Mouse (Mus musculus) lung, embryonic 16.5 days (tissue): ENCODE data around the gene Use1. TPM values are rescaled to one million over a fixed set of nuclear protein-coding genes. Genes with fewer than 3 reads are reported as not detected.
A peak's percentile ranks its signal among the peaks of the same experiment; 100 is the strongest.

ENCODE experiments used
- ATAC-seq: fragments of 200-750 bp; cut with Nextera tagmentation; 2 replicates; pipeline ENCODE4 v1.8.0; 2017; ENCODE audit warnings: low read depth, mild to moderate bottlenecking, moderate library complexity
- H3K27ac ChIP-seq: fragments of 300-500 bp; sonication (generic); 2 replicates; pipeline ENCODE4 v1.5.1; 2014; ENCODE audit warnings: mild to moderate bottlenecking, control low read depth, low read length
- H3K27me3 ChIP-seq: fragments of 300-500 bp; sonication (generic); 2 replicates; pipeline ENCODE4 v1.6.1; 2014; ENCODE audit warnings: low read depth, low read length, mixed read lengths; ENCODE audit not compliant: control insufficient read depth, insufficient read depth
- H3K36me3 ChIP-seq: fragments of 300-500 bp; sonication (generic); 2 replicates; pipeline ENCODE4 v1.6.1; 2014; ENCODE audit warnings: low read length; ENCODE audit not compliant: control insufficient read depth, insufficient read depth
- H3K4me1 ChIP-seq: fragments of 300-500 bp; sonication (generic); replicated peaks from 2 replicates; pipeline ENCODE4 v1.6.1; 2014; ENCODE audit warnings: low read length, mixed read lengths; ENCODE audit not compliant: control insufficient read depth, insufficient read depth
- H3K4me2 ChIP-seq: fragments of 300-500 bp; sonication (generic); 2 replicates; pipeline ENCODE4 v1.6.1; 2014; ENCODE audit warnings: low read depth, low read length, control low read depth
- H3K4me3 ChIP-seq: fragments of 300-500 bp; sonication (generic); 2 replicates; pipeline ENCODE4 v1.5.1; 2014; ENCODE audit warnings: mild to moderate bottlenecking, low read length, control low read depth
- H3K9ac ChIP-seq: fragments of 300-500 bp; sonication (generic); 2 replicates; pipeline ENCODE4 v1.6.1; 2014; ENCODE audit warnings: low read length, control low read depth
- H3K9me3 ChIP-seq: fragments of 300-500 bp; sonication (generic); 2 replicates; pipeline ENCODE4 v1.6.1; 2016; ENCODE audit warnings: low read length; ENCODE audit not compliant: control insufficient read depth
- WGBS: fragments of 180-500 bp; shearing (Covaris S2); extraction: QIAGEN DNeasy Blood & Tissue Kit; methylation state at CpG from one replicate; pipeline ENCODE4 v1.1.7; 2014; 5-methylcytosine and 5-hydroxymethylcytosine counted together
- polyA plus RNA-seq: library from polyadenylated mRNA; unstranded; fragments of >200 nt; fragmentation: Nextera tagmentation; extraction: Ambion mirVana; gene quantifications from 2 replicates; pipeline ENCODE4 v1.2.1, GENCODE M21; 2015

Use1 gene
- polyA plus RNA-seq, 1 experiment from 2014 or later, result 95.6 TPM

GRCm38 (mm10) chr8:71404951-71405351 lies 38.3 kb downstream of the Use1 start:
- H3K27ac ChIP-seq, result no peak overlapping the region
- no peak overlapping the region for H3K4me3 ChIP-seq
- no peak overlapping the region; the same call in 1 of the 2 replicates for H3K4me2 ChIP-seq
- H3K9me3 ChIP-seq, result no peaks in the 10 kb centered on the region
- H3K36me3 ChIP-seq, result peaks cover 13% of the 10 kb centered on the region
- no peak for ATAC-seq
- WGBS, result 86% methylated on average over 9 of the region's 9 CpGs
- no peak overlapping the region for H3K9ac ChIP-seq
- peaks cover 12% of the 10 kb centered on the region for H3K4me1 ChIP-seq
- H3K27me3 ChIP-seq, result no peaks in the 10 kb centered on the region

GRCm38 (mm10) chr8:71405401-71406098 lies 38.9 kb downstream of the Use1 start, which contains the start of gene Ankle1:
TSS of gene Ankle1 (plus strand) at chr8:71406010.
- Histone ChIP-seq H3K4me3 (peak within 1 kb of the TSS; percentile 66), H3K4me2 (peak within 1 kb of the TSS; percentile 80), H3K9ac (peak within 1 kb of the TSS; percentile 76), H3K27ac (peak within 1 kb of the TSS; percentile 43; the same call in 1 of the 2 replicates), H3K4me1 (peaks cover 12% of the 10 kb centered on the region), H3K36me3 (peaks cover 11% of the 10 kb centered on the region), H3K27me3 (no peaks in the 10 kb centered on the region), H3K9me3 (no peaks in the 10 kb centered on the region)
- 14% methylated on average over 33 of the region's 33 CpGs for WGBS
- peak; percentile 93 for ATAC-seq

GRCm38 (mm10) chr8:71406099-71407015 lies 39.7 kb downstream of the Use1 start:
- H3K36me3 ChIP-seq, result peaks cover 11% of the 10 kb centered on the region
- H3K27ac ChIP-seq, result 0 out of 2 replicates have a peak overlapping the region, but pooled peaks have one; percentile 2
- peak; percentile 81 for ATAC-seq
- peak overlapping the region; percentile 76 for H3K9ac ChIP-seq
- peak overlapping the region; percentile 66 for H3K4me3 ChIP-seq
- H3K27me3 ChIP-seq, result no peaks in the 10 kb centered on the region
- H3K4me1 ChIP-seq, result peaks cover 12% of the 10 kb centered on the region
- H3K9me3 ChIP-seq, result no peaks in the 10 kb centered on the region
- peak overlapping the region; percentile 80 for H3K4me2 ChIP-seq
- WGBS, result under 1% methylated on average over 55 of the region's 55 CpGs

- H3K9me3 ChIP-seq, result no peaks in the 10 kb centered on the region
- peaks cover 11% of the 10 kb centered on the region for H3K36me3 ChIP-seq
- no peaks in the 10 kb centered on the region for H3K27me3 ChIP-seq
- no peak overlapping the region for H3K27ac ChIP-seq
- H3K9ac ChIP-seq, result no peak overlapping the region
- ATAC-seq, result no peak
- no peak overlapping the region for H3K4me2 ChIP-seq
- H3K4me3 ChIP-seq, result no peak overlapping the region; the same call in 1 of the 2 replicates
- H3K4me1 ChIP-seq, result peaks cover 12% of the 10 kb centered on the region
- 88% methylated on average over 14 of the region's 14 CpGs for WGBS
These were observed 40.8 kb downstream of the Use1 start for GRCm38 (mm10) chr8:71407441-71407840.

- no peak overlapping the region for H3K9ac ChIP-seq
- H3K36me3 ChIP-seq, result peaks cover 11% of the 10 kb centered on the region
- no peak overlapping the region for H3K4me3 ChIP-seq
- H3K9me3 ChIP-seq, result no peaks in the 10 kb centered on the region
- no peak overlapping the region for H3K27ac ChIP-seq
- 90% methylated on average over 4 of the region's 4 CpGs for WGBS
- H3K27me3 ChIP-seq, result no peaks in the 10 kb centered on the region
- H3K4me2 ChIP-seq, result no peak overlapping the region
- no peak for ATAC-seq
- H3K4me1 ChIP-seq, result peaks cover 12% of the 10 kb centered on the region
These were observed 41.6 kb downstream of the Use1 start for GRCm38 (mm10) chr8:71408231-71408630.

- 43% methylated on average over 11 of the region's 11 CpGs for WGBS
- peak; percentile 35 for ATAC-seq
- Histone ChIP-seq H3K36me3 (peaks cover 11% of the 10 kb centered on the region), H3K27me3 (no peaks in the 10 kb centered on the region), H3K27ac (no peak overlapping the region), H3K4me1 (peaks cover 6% of the 10 kb centered on the region), H3K9ac (no peak overlapping the region), H3K4me3 (no peak overlapping the region), H3K9me3 (no peaks in the 10 kb centered on the region), H3K4me2 (no peak overlapping the region)
These were observed 45.1 kb downstream of the Use1 start for GRCm38 (mm10) chr8:71411535-71412273.

Other genes with a start within 250 kb of the Use1 start
- gene Myo9b, start 94.1 kb upstream of the Use1 start, polyA plus RNA-seq, result 20.3 and 21.2 TPM in 2 replicates
- 58.6 and 67.2 TPM in 2 replicates for gene Haus8, start 93.9 kb upstream of the Use1 start, polyA plus RNA-seq
- gene Ocel1, start 4.5 kb downstream of the Use1 start, polyA plus RNA-seq, result 5.9 and 6.3 TPM in 2 replicates
- gene Nr2f6, start 15.1 kb downstream of the Use1 start, polyA plus RNA-seq, result 36.2 and 39.9 TPM in 2 replicates
- 37.3 and 40.7 TPM in 2 replicates for gene Ushbp1, start 29.0 kb downstream of the Use1 start, polyA plus RNA-seq
- gene Babam1, start 30.0 kb downstream of the Use1 start, polyA plus RNA-seq, result 96.9 and 108 TPM in 2 replicates
- 44.9 and 49.4 TPM in 2 replicates for gene Ankle1, start 39.2 kb downstream of the Use1 start, polyA plus RNA-seq
- 36.7 and 37.8 TPM in 2 replicates for gene Abhd8, start 96.8 kb downstream of the Use1 start, polyA plus RNA-seq
- gene Mrpl34, start 98.1 kb downstream of the Use1 start, polyA plus RNA-seq, result 136 and 151 TPM in 2 replicates
- 91.9 and 96.3 TPM in 2 replicates for gene Dda1, start 102.4 kb downstream of the Use1 start, polyA plus RNA-seq
- 0.79 and 1.0 TPM in 2 replicates for gene Ano8, start 119.1 kb downstream of the Use1 start, polyA plus RNA-seq
- 16.1 and 17.4 TPM in 2 replicates for gene Gtpbp3, start 121.3 kb downstream of the Use1 start, polyA plus RNA-seq
- gene Plvap, start 144.9 kb downstream of the Use1 start, polyA plus RNA-seq, result 130 and 145 TPM in 2 replicates
- 0.23 and 0.58 TPM in 2 replicates for gene Ccdc194, start 158.9 kb downstream of the Use1 start, polyA plus RNA-seq
- 50.4 and 51.1 TPM in 2 replicates for gene Bst2, start 170.6 kb downstream of the Use1 start, polyA plus RNA-seq
- gene Mvb12a, start 176.1 kb downstream of the Use1 start, polyA plus RNA-seq, result 96.3 and 99.5 TPM in 2 replicates
- gene Tmem221, start 192.0 kb downstream of the Use1 start, polyA plus RNA-seq, result 4.4 and 4.5 TPM in 2 replicates
- gene Nxnl1, start 199.8 kb downstream of the Use1 start, polyA plus RNA-seq, result 0.10 TPM in 1 of 2 replicates, not detected in the other
- gene Slc27a1, start 202.0 kb downstream of the Use1 start, polyA plus RNA-seq, result 38.4 and 39.5 TPM in 2 replicates
- gene Pgls, start 225.3 kb downstream of the Use1 start, polyA plus RNA-seq, result 202 and 218 TPM in 2 replicates
- 2.7 and 3.7 TPM in 2 replicates for gene Fam129c, start 230.8 kb downstream of the Use1 start, polyA plus RNA-seq
- gene Colgalt1, start 244.2 kb downstream of the Use1 start, polyA plus RNA-seq, result 70.3 and 72.9 TPM in 2 replicates